Mouse (Mus musculus) neural tube, embryonic 14.5 days (tissue): Measurements from ENCODE around the gene Ucp2. TPM values are rescaled to one million over a fixed set of nuclear protein-coding genes. Genes with fewer than 3 reads are reported as not detected.

Experiments used
- ATAC-seq: fragments of 200-750 bp; cut with Nextera tagmentation; 2 replicates; pipeline ENCODE4 v1.8.0; 2017; ENCODE audit warnings: low read depth, mild to moderate bottlenecking, moderate TSS enrichment, moderate library complexity
- H3K27ac ChIP-seq: fragments of 300-500 bp; sonication (generic); 2 replicates; pipeline ENCODE4 v1.5.1; 2014; ENCODE audit warnings: low read depth, mild to moderate bottlenecking, control low read depth, low read length, moderate library complexity, mixed read lengths
- H3K27me3 ChIP-seq: fragments of 300-500 bp; sonication (generic); 2 replicates; pipeline ENCODE4 v1.6.1; 2014; ENCODE audit warnings: low read length; ENCODE audit not compliant: control insufficient read depth, insufficient read depth
- H3K36me3 ChIP-seq: fragments of 300-500 bp; sonication (generic); 2 replicates; pipeline ENCODE4 v1.6.1; 2014; ENCODE audit warnings: low read length, mixed read lengths; ENCODE audit not compliant: control insufficient read depth, insufficient read depth
- H3K4me1 ChIP-seq: fragments of 300-500 bp; sonication (generic); 2 replicates; pipeline ENCODE4 v1.6.1; 2014; ENCODE audit warnings: low read length; ENCODE audit not compliant: control insufficient read depth, insufficient read depth
- H3K4me2 ChIP-seq: fragments of 300-500 bp; sonication (generic); 2 replicates; pipeline ENCODE4 v1.6.1; 2014; ENCODE audit warnings: mild to moderate bottlenecking, low read depth, low read length, control low read depth
- H3K4me3 ChIP-seq: fragments of 300-500 bp; sonication (generic); 2 replicates; pipeline ENCODE4 v1.5.1; 2014; ENCODE audit warnings: low read depth, low read length, control low read depth, mixed read lengths
- H3K9ac ChIP-seq: fragments of 300-500 bp; sonication (generic); replicated peaks from 2 replicates; pipeline ENCODE4 v1.6.1; 2014; ENCODE audit warnings: low read depth, mild to moderate bottlenecking, control low read depth, low read length, mixed read lengths
- H3K9me3 ChIP-seq: fragments of 300-500 bp; sonication (generic); 2 replicates; pipeline ENCODE4 v1.6.1; 2016; ENCODE audit warnings: low read length; ENCODE audit not compliant: control insufficient read depth
- WGBS: fragments of 180-500 bp; shearing (Covaris S2); extraction: QIAGEN DNeasy Blood & Tissue Kit; methylation state at CpG from one replicate; pipeline ENCODE4 v1.1.7; 2014; 5-methylcytosine and 5-hydroxymethylcytosine counted together
- polyA plus RNA-seq: library from polyadenylated mRNA; unstranded; fragments of >200 nt; fragmentation: Nextera tagmentation; extraction: Ambion mirVana; gene quantifications from 2 replicates; pipeline ENCODE4 v1.2.1, GENCODE M21; 2014

The Ucp2 gene
- polyA plus RNA-seq, 1 experiment from 2014 or later, result 47.8 TPM

- 0 out of 2 replicates have a peak, but pooled peaks cover 2% of the 10 kb centered on the region for H3K36me3 ChIP-seq
- 74% methylated on average over 4 of the region's 4 CpGs for WGBS
- no peak overlapping the region for H3K4me2 ChIP-seq
- H3K4me3 ChIP-seq, result no peak overlapping the region
- H3K27me3 ChIP-seq, result no peaks in the 10 kb centered on the region
- no peak for ATAC-seq
- no peaks in the 10 kb centered on the region for H3K9me3 ChIP-seq
- H3K9ac ChIP-seq, result no peak overlapping the region
- H3K4me1 ChIP-seq, result peaks cover 14% of the 10 kb centered on the region
- no peak overlapping the region for H3K27ac ChIP-seq
Measured at GRCm38 (mm10) chr7:100497402-100497801, 4.3 kb downstream of the Ucp2 start.

- ATAC-seq, result no peak
- Histone ChIP-seq H3K9ac (no peak overlapping the region), H3K36me3 (0 out of 2 replicates have a peak, but pooled peaks cover 2% of the 10 kb centered on the region), H3K4me1 (peaks cover 9% of the 10 kb centered on the region), H3K4me3 (no peak overlapping the region), H3K9me3 (no peaks in the 10 kb centered on the region), H3K27me3 (no peaks in the 10 kb centered on the region), H3K27ac (no peak overlapping the region), H3K4me2 (no peak overlapping the region)
- WGBS, result 91% methylated on average over 13 of the region's 13 CpGs
Measured at GRCm38 (mm10) chr7:100497982-100498381, 4.8 kb downstream of the Ucp2 start.

GRCm38 (mm10) chr7:100499465-100499864, 6.3 kb downstream of the Ucp2 start:
- H3K27me3 ChIP-seq, result no peaks in the 10 kb centered on the region
- H3K9me3 ChIP-seq, result no peaks in the 10 kb centered on the region
- H3K27ac ChIP-seq, result no peak overlapping the region
- peaks cover 9% of the 10 kb centered on the region for H3K4me1 ChIP-seq
- 0 out of 2 replicates have a peak, but pooled peaks cover 2% of the 10 kb centered on the region for H3K36me3 ChIP-seq
- H3K9ac ChIP-seq, result no peak overlapping the region
- ATAC-seq, result no peak
- no peak overlapping the region for H3K4me3 ChIP-seq
- H3K4me2 ChIP-seq, result no peak overlapping the region

- WGBS, result 69% methylated on average over 16 of the region's 16 CpGs
- Histone ChIP-seq H3K4me3 (no peak overlapping the region), H3K27me3 (no peaks in the 10 kb centered on the region), H3K9ac (no peak overlapping the region), H3K27ac (no peak overlapping the region), H3K9me3 (no peaks in the 10 kb centered on the region), H3K36me3 (0 out of 2 replicates have a peak, but pooled peaks cover 2% of the 10 kb centered on the region), H3K4me2 (no peak overlapping the region), H3K4me1 (peaks cover 4% of the 10 kb centered on the region)
- no peak for ATAC-seq
Measured at GRCm38 (mm10) chr7:100500276-100500977, 7.3 kb downstream of the Ucp2 start.

DNA sequence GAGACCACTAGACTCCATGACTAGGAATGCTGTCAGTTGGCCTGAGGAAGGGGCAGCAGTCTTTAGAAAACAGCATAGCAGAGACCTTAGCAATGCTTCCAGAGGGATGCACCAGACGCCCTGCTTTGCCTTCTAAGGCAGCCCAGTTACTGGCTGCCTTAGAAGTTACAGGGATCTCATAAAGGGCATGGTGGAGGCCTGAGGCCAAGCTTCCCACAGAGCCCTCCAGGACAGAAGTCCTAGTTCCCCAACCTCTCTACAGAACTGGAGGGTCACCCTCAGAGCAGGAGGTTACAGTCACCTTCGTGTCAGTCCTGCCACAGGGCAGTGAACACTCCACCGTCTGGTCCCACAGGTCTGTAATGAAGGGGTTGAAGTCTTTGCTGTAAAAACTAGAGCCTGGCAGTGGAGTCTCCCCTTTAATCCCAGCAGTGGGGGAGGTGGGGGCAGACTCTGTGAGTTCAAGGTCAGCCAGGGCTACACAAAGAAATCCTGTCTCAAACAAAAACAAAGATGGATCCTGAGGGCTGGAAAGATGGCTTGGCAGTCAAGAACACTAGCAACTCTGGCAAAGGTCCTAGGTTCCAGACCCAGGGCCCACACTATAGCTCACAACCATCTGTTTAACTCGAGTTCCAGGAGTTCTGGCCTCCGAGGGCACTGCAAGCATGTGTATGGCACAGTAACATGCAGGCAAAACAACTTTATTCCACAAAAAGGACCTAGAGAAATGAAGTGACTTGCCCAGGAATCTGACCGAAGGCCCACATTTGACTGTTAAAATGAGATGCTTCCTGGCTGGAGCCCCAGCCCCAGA, 8.1 kb downstream of the Ucp2 start:
- H3K36me3 ChIP-seq, result 0 out of 2 replicates have a peak, but pooled peaks cover 2% of the 10 kb centered on the region
- no peak for ATAC-seq
- no peak overlapping the region for H3K9ac ChIP-seq
- H3K4me1 ChIP-seq, result no peaks in the 10 kb centered on the region
- 78% methylated on average over 6 of the region's 6 CpGs for WGBS
- H3K4me2 ChIP-seq, result no peak overlapping the region
- no peak overlapping the region for H3K27ac ChIP-seq
- no peaks in the 10 kb centered on the region for H3K9me3 ChIP-seq
- no peak overlapping the region for H3K4me3 ChIP-seq
- H3K27me3 ChIP-seq, result no peaks in the 10 kb centered on the region

GRCm38 (mm10) chr7:100501844-100502373, 8.8 kb downstream of the Ucp2 start:
- 62% methylated on average over 2 of the region's 2 CpGs for WGBS
- no peak overlapping the region for H3K4me3 ChIP-seq

DNA sequence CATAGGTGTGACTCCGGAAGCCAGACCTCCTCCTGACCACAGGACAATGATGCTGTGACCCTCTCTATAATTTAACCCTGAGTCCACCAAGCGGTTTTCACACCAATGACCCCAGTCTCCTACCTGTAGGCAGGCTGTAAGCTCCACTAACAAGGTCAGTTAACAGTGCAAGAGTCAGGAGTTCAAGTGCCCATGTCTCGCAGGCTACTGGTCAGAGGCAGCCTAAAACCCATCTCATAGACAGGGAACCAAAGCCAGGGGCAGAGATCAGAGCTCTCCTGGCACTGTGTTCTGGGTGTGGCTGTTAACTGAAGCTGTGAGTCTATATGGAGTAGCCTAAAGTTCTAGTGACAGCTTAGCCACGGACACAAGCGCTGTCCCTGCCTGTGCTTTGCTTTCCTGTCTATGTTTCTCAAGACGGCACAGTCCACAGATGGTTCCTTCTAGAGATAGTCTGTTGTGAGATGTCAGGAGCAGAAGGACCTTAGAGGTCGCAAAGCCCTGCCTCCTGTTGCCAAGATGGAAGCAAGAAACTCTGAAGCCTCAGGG, 9.3 kb downstream of the Ucp2 start:
- Histone ChIP-seq H3K4me2 (no peak overlapping the region), H3K27me3 (no peaks in the 10 kb centered on the region), H3K4me3 (no peak overlapping the region), H3K9ac (no peak overlapping the region), H3K9me3 (no peaks in the 10 kb centered on the region), H3K36me3 (0 out of 2 replicates have a peak, but pooled peaks cover 2% of the 10 kb centered on the region), H3K27ac (no peak overlapping the region), H3K4me1 (no peaks in the 10 kb centered on the region)
- 83% methylated on average over 7 of the region's 7 CpGs for WGBS
- no peak for ATAC-seq

More at GRCm38 (mm10) chr7:100501844-100502373, 8.8 kb downstream of the Ucp2 start:
- no peaks in the 10 kb centered on the region for H3K27me3 ChIP-seq
- 0 out of 2 replicates have a peak, but pooled peaks cover 2% of the 10 kb centered on the region for H3K36me3 ChIP-seq
- H3K4me2 ChIP-seq, result no peak overlapping the region
- H3K4me1 ChIP-seq, result no peaks in the 10 kb centered on the region
- ATAC-seq, result no peak
- H3K9ac ChIP-seq, result no peak overlapping the region
- no peak overlapping the region for H3K27ac ChIP-seq
- H3K9me3 ChIP-seq, result no peaks in the 10 kb centered on the region

- Histone ChIP-seq H3K9ac (no peak overlapping the region), H3K4me3 (no peak overlapping the region), H3K27me3 (no peaks in the 10 kb centered on the region), H3K9me3 (no peaks in the 10 kb centered on the region), H3K27ac (no peak overlapping the region), H3K4me2 (no peak overlapping the region), H3K4me1 (no peaks in the 10 kb centered on the region), H3K36me3 (0 out of 2 replicates have a peak, but pooled peaks cover 2% of the 10 kb centered on the region)
- 84% methylated on average over 5 of the region's 5 CpGs for WGBS
- no peak for ATAC-seq
Measured at GRCm38 (mm10) chr7:100503076-100503475, 9.9 kb downstream of the Ucp2 start.
